Mouse (Mus musculus): ENCODE data around the gene Nectin2. TPM values are rescaled to one million over a fixed set of nuclear protein-coding genes. Genes with fewer than 3 reads are reported as not detected.

Nectin2 gene
- polyA plus RNA-seq, 1 experiment from 2014 or later: 86.6 TPM

GRCm38 (mm10) chr7:19701069-19701761 lies 49.1 kb downstream of the Nectin2 start:
- H3K9ac ChIP-seq: no peak overlapping the region
- H3K4me2 ChIP-seq (replicated peaks): no peak overlapping the region; the same call in 1 of the 2 replicates
- no peak overlapping the region for H3K4me3 ChIP-seq (replicated peaks)
- no peaks in the 10 kb centered on the region for H3K27me3 ChIP-seq
- peaks cover 29% of the 10 kb centered on the region for H3K4me1 ChIP-seq
- H3K27ac ChIP-seq (replicated peaks): peak overlapping the region; percentile 69
- peaks cover 39% of the 10 kb centered on the region for H3K36me3 ChIP-seq
- H3K9me3 ChIP-seq (replicated peaks): no peaks in the 10 kb centered on the region
- WGBS: 31% methylated on average over 21 of the region's 22 CpGs
- no peak for ATAC-seq (ENCODE audit: insufficient number of reproducible peaks, low FRiP score, low TSS enrichment, low read depth)

DNA sequence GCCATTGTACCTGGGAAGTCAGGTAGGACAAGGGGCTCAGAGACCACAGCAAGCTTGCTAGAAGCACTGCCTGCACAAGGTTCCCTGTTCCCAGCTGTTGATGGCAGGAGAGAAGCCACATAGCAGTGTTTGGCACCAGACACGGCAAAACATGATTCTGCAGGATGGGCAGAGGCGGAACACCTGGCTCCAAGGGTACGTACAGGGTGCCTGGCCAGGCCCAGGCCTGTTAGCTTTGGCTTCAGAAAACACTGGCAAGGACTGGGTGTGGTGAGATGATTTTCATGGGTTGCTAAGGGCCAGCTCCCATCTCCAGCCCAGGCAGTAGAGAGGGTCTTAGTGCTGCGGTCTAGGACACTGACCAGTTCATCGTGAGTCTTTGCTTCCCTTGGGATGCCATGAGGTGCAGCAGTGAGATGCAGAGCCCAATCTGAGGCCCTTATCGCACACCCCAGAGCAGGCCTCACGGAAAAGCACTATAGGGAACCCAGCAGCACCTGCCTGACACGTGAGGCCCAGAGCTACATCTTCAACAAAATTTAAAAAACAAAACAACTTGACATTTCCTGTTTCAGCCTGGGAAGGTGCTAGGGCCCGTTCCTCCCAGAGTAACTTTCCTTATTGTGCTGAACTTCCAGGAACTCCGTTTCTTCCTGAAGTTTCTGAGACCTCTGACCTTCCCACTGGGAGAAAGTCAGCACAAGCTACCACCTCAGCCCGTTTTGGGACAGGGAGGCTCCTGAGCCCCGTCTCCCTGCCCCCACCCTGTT lies 49.8 kb downstream of the Nectin2 start:
- H3K9me3 ChIP-seq (replicated peaks): no peaks in the 10 kb centered on the region
- no peaks in the 10 kb centered on the region for H3K27me3 ChIP-seq
- H3K9ac ChIP-seq: no peak overlapping the region
- no peak overlapping the region for H3K4me3 ChIP-seq (replicated peaks)
- peak overlapping the region; percentile 66; the same call in 1 of the 2 replicates for H3K27ac ChIP-seq (replicated peaks)
- H3K36me3 ChIP-seq: peaks cover 40% of the 10 kb centered on the region
- peaks cover 29% of the 10 kb centered on the region for H3K4me1 ChIP-seq
- ATAC-seq (ENCODE audit: insufficient number of reproducible peaks, low FRiP score, low TSS enrichment, low read depth): no peak
- H3K4me2 ChIP-seq (replicated peaks): no peak overlapping the region; the same call in 1 of the 2 replicates
- WGBS: 53% methylated on average over 12 of the region's 12 CpGs

DNA sequence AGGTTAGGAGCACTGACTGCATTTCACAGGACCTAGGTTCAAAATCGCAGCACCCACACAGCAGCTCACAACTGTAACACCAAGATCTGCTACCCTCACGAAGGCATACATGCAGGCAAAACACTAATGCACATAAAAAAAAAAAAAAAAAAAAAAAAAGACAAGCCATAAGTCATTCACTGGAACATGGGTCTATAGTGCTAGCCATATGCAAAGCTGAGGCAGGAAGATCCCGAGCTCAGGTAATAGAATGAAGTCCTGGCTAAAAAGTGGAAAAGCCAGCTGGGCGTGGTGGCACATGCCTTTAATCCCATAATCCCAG lies 50.5 kb downstream of the Nectin2 start:
- 76% methylated on average over 4 of the region's 4 CpGs for WGBS
- Histone ChIP-seq H3K4me2 (replicated peaks) (no peak overlapping the region), H3K27ac (replicated peaks) (no peak overlapping the region)

DNA sequence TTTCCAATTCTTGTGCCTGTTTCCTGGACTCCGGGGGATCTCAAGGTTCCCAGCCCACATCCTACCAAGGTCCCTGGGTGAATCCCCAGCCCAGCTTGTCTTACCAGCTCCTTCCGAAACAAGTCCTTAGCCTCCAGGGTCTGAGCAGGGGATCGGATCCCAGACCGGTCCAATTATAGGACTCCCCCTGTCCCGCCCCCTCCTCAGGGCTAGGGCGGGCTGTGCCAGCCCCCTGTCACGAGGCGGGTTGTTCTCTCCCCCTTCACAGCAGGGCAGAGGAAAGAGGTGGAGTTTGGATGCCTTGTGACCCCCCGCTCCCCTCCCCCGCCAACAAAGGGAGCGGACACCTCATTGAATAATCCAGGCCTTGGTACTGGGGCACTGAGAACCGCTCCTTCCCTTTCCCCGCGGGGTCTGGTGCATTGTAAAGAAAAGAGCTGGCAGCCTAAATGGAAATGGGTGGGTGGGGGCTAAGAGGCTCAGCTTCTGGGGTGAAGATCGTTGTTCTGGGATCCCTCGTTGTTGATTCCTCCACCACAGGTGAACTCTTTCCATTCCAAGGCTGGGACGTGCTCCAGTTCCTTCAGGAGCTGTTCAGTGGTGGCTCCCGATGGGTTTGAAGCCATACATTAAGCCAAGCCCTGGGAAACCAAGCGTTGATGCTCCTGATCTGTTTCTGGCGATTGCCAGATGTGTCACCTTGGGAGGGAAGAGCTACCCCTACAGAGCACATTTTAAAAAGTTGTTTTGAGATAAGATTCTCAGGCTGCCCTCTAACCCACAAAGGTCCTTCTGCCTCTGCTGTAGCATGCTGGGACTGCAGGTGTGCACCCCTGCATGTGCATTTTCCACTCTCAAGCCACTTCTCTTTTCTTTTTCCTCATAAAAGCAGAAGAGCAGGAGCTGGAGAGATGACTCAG lies 51.1 kb downstream of the Nectin2 start, which contains the start of gene Apoe:
TSS of gene Apoe (minus strand) at position 282 of the 920 bp plus-strand sequence.
- H3K4me1 ChIP-seq: peaks cover 34% of the 10 kb centered on the region
- peak within 1 kb of the TSS; percentile 21 for H3K9ac ChIP-seq
- no peaks in the 10 kb centered on the region for H3K27me3 ChIP-seq
- peak within 1 kb of the TSS; percentile 41 for H3K4me3 ChIP-seq (replicated peaks)
- no peaks in the 10 kb centered on the region for H3K9me3 ChIP-seq (replicated peaks)
- WGBS: under 1% methylated on average over 20 of the region's 20 CpGs
- peak; percentile 48 for ATAC-seq (ENCODE audit: insufficient number of reproducible peaks, low FRiP score, low TSS enrichment, low read depth)
- peaks cover 31% of the 10 kb centered on the region for H3K36me3 ChIP-seq
- H3K4me2 ChIP-seq (replicated peaks): peak within 1 kb of the TSS; percentile 80
- peak within 1 kb of the TSS; percentile 36 for H3K27ac ChIP-seq (replicated peaks)

More for the DNA sequence above, 50.5 kb downstream of the Nectin2 start:
- Histone ChIP-seq H3K4me1 (peaks cover 31% of the 10 kb centered on the region), H3K9me3 (replicated peaks) (no peaks in the 10 kb centered on the region), H3K36me3 (peaks cover 37% of the 10 kb centered on the region), H3K9ac (no peak overlapping the region), H3K27me3 (no peaks in the 10 kb centered on the region), H3K4me3 (replicated peaks) (no peak overlapping the region)
- no peak for ATAC-seq (ENCODE audit: insufficient number of reproducible peaks, low FRiP score, low TSS enrichment, low read depth)

DNA sequence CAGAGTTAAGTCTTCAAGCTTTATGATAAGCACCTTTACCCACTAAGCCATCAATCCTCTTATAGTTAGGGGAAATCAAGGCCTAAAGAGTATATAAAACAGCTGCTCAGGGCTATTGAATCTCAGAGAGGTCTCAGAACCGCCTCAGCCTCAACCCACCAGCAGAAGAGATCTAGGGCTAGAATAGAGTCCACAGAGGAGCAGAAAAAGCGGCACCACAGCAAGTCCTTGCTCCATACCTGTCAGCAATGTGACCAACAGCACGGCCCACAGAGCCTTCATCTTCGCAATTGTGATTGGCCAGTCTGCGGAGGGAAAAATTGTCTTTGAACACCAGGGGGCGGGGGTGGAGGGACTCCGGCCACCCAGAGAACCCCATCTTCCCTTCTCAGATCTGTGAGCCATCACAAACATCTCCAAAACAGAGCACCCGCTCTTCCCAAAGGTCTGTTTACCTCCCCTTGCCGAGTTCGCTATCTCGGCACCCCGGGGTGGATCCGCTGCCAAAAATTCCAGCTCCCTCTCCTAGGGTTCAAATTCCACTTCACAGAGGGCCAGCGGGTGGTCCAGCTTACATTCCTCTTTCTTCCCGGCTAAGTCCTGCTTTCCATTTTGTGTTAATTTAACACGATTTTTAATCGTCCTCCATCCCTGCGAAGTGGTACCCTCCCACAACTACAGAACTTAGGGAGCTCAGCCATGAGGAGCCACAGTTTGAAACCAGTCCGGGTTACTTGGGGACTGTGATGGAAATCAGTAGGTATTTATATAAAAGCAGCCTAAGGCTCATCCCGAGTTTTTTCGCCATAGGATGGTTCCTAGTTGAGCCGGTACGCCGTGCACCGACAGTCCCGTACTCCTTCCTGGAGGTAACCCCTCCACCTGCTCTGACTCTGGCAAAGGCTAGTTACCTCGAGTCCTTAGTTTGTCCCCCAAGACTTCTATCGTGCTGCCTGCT lies 52.1 kb downstream of the Nectin2 start:
- Histone ChIP-seq H3K9me3 (replicated peaks) (no peaks in the 10 kb centered on the region), H3K27me3 (no peaks in the 10 kb centered on the region), H3K27ac (replicated peaks) (peak overlapping the region; percentile 36; the same call in 1 of the 2 replicates), H3K4me1 (peaks cover 36% of the 10 kb centered on the region), H3K36me3 (peaks cover 24% of the 10 kb centered on the region), H3K4me3 (replicated peaks) (peak overlapping the region; percentile 41), H3K9ac (peak overlapping the region; percentile 21; the same call in 1 of the 2 replicates), H3K4me2 (replicated peaks) (peak overlapping the region; percentile 80)
- no peak for ATAC-seq (ENCODE audit: insufficient number of reproducible peaks, low FRiP score, low TSS enrichment, low read depth)
- WGBS: 2% methylated on average over 28 of the region's 28 CpGs

DNA sequence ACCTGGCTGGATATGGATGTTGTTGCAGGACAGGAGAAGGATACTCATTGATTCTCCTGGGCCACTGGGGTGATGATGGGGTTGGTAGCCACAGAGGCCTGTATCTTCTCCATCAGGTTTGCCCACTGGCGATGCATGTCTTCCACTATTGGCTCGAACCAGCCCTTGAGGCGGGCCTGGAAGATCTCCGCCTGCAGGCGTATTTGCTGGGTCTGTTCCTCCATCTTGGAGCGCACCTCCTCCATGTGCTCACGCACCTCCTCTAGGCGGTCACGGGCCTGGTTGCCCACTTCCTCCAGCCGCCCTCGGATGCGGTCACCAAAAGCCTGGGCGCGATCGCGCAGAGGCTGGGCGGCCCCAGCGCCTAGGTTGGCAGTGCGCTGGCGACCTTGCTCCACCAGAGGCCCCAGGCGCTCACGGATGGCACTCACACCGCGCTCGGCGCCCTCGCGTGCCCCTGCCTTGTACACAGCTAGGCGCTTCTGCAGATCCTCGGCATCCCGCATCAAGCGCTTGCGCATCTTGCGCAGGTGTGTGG lies 53.9 kb downstream of the Nectin2 start:
- WGBS: 89% methylated on average over 34 of the region's 34 CpGs
- Histone ChIP-seq H3K27me3 (no peaks in the 10 kb centered on the region), H3K9ac (no peak overlapping the region), H3K4me2 (replicated peaks) (no peak overlapping the region), H3K4me1 (peaks cover 43% of the 10 kb centered on the region), H3K36me3 (peaks cover 11% of the 10 kb centered on the region), H3K9me3 (replicated peaks) (no peaks in the 10 kb centered on the region), H3K27ac (replicated peaks) (no peak overlapping the region), H3K4me3 (replicated peaks) (no peak overlapping the region)
- no peak for ATAC-seq (ENCODE audit: insufficient number of reproducible peaks, low FRiP score, low TSS enrichment, low read depth)

DNA sequence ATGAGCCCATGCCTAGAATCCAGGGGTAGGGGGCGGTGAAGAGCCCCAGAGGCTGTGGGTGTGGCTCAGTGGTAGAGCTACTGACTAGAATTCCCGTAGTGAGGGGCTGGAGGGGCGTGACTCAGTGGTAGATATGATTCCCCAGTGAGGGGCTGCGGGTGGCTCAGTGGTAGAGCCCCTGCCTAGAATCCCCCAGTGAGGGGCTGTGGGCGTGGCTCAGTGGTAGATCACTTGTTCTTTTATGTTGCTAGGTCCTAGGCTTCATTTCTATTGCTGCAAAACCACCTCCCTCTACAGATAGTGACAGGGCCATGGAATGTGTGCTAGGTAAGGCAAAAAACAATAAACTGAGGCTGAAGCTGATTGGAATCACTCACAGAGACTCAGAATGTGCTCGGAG lies 54.4 kb downstream of the Nectin2 start:
- Histone ChIP-seq H3K4me1 (peaks cover 38% of the 10 kb centered on the region), H3K27ac (replicated peaks) (no peak overlapping the region), H3K4me2 (replicated peaks) (no peak overlapping the region), H3K27me3 (no peaks in the 10 kb centered on the region), H3K4me3 (replicated peaks) (no peak overlapping the region), H3K36me3 (peaks cover 9% of the 10 kb centered on the region), H3K9me3 (replicated peaks) (no peaks in the 10 kb centered on the region), H3K9ac (no peak overlapping the region)
- 81% methylated on average over 6 of the region's 6 CpGs for WGBS
- no peak for ATAC-seq (ENCODE audit: insufficient number of reproducible peaks, low FRiP score, low TSS enrichment, low read depth)

GRCm38 (mm10) chr7:19695213-19695594 lies 55.1 kb downstream of the Nectin2 start:
- 51% methylated on average over 8 of the region's 8 CpGs for WGBS
- H3K9me3 ChIP-seq (replicated peaks): no peaks in the 10 kb centered on the region
- no peak for ATAC-seq (ENCODE audit: insufficient number of reproducible peaks, low FRiP score, low TSS enrichment, low read depth)
- H3K4me2 ChIP-seq (replicated peaks): no peak overlapping the region
- H3K36me3 ChIP-seq: peaks cover 9% of the 10 kb centered on the region
- no peak overlapping the region; the same call in 1 of the 2 replicates for H3K27ac ChIP-seq (replicated peaks)
- peaks cover 35% of the 10 kb centered on the region for H3K4me1 ChIP-seq
- H3K9ac ChIP-seq: no peak overlapping the region
- H3K4me3 ChIP-seq (replicated peaks): no peak overlapping the region
- H3K27me3 ChIP-seq: no peaks in the 10 kb centered on the region

DNA sequence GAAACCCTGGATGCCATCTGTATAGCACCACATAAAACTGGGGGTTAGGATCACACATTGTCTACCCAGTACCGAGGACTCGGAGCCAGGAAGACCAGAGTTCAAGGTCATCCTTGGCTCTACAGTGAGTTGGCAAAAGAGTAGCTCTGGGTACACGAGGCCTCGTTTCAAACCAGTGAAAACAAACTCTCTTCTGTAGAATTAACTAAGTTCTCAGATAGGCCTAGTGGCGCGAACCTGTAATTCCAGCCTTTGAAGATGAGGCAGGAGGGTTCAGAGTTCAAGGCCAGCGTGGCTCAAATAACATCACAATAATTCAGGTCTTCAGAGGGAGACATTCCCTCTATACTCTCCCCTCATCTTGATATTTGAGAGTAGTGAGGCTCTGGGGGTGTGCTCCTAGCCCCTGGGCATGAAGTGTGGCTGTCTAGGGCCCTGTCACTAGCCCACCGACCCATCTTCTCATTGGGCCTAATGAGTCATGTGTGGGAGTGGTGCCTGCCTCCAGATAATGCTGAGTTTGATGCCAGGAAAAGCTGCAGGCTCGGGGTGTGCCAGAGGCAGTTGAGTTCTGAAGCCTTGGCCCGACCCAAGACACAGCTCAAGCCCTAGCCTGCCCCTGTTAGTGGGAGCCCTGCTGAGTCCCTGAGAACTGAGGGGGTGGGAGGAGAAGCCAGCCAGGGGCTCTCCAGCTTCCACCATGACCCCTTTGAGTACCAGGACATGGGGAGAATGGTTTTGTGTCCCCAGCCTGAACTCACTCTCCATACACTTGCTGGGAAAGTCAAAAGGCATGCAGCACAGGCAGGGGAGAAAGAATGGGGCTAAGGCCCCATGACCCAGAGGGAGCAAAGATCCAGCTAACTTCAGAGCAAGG lies 55.7 kb downstream of the Nectin2 start:
- Histone ChIP-seq H3K9ac (no peak overlapping the region), H3K27ac (replicated peaks) (no peak overlapping the region; the same call in 1 of the 2 replicates), H3K9me3 (replicated peaks) (no peaks in the 10 kb centered on the region), H3K4me1 (peaks cover 33% of the 10 kb centered on the region), H3K4me3 (replicated peaks) (no peak overlapping the region), H3K27me3 (no peaks in the 10 kb centered on the region), H3K36me3 (peaks cover 9% of the 10 kb centered on the region), H3K4me2 (replicated peaks) (no peak overlapping the region)
- ATAC-seq (ENCODE audit: insufficient number of reproducible peaks, low FRiP score, low TSS enrichment, low read depth): no peak
- 77% methylated on average over 10 of the region's 10 CpGs for WGBS
